Mouse (Mus musculus) c-Kit-positive CD71-positive TER-119-positive erythroid progenitor cells, embryonic 14.5 days (primary cell): Measurements from ENCODE around the gene Bcl11a.

ENCODE experiments used
- DNase-seq: peaks from one replicate; pipeline ENCODE4 v3.0.0-alpha.2; 2013; ENCODE audit warnings: low spot score

Bcl11a gene

GRCm38 (mm10) chr11:24079392-24080391 lies 1.8 kb downstream of the Bcl11a start:
- peak; percentile 66 for DNase-seq

DNA sequence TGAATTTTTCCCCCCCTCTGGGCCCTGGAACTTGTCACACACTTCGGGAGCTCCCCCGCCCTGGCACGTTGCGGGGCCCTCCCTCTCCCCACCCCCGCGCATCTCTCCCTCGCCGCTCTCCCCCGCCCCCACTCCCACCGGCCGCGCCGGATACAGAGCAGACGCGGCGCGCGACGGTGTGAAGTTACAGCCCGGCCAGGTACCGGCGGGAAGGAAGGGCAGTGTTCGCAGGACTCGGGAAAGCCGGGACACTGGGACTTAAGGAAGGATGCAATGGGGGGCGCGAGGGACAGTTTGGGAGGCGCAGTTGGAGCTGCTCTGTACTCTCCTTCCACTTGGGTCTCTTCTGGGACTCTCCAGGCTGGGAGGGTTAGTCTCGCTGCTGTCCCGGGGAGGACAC lies 2.7 kb downstream of the Bcl11a start:
- peak; percentile 68 for DNase-seq

DNA sequence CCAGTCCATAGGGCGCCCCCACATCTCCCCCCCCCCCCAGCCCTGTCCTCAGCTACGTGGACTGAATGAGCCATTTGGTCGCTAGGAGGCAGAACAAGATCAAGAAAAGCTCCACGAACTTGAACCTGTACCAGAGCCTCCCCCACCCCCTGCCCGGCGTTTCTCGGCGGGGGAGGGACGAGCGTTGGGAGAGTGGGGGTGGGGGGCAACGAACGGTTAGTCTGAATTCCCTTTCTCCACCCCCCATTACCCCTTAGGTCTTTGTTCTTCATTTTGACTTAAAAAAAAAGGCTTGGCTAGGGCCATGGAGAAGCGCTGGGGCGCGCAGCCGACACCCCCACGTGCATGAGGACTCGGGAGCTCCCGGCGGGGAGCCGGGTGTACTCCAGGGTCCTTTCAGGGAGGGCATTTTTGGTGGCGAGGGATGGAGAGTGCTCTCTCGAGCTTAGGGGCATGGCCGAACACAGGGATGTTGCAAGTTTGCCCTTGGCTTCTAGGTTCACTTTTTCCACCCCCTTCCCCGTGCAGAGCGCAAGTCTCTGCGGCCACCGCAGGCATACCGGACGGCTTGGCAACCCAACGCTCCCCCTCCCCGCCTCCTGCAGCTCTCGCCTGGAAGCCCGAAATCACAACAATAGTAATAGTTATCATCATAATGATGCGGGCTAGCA lies 3.3 kb downstream of the Bcl11a start:
- peak; percentile 72 for DNase-seq

- DNase-seq: no peak
These were observed 4.0 kb downstream of the Bcl11a start for GRCm38 (mm10) chr11:24081687-24082384.

- DNase-seq: no peak
These were observed 4.7 kb downstream of the Bcl11a start for GRCm38 (mm10) chr11:24082385-24083075.

DNA sequence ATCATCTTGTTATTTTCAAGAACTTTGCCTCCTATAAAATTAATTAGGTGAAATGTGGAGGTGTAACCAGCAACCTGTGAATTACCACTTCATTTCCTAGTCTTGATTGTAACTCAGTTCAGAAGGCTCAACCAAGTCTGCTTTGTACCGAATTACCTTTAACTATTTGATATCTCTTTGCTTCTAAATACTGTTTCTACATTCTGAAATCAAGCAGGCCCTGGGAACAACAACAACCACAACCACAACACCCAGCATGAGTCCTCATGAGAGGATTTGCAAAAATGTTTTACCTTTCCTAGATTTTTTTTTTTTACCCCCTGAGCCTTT lies 5.2 kb downstream of the Bcl11a start:
- no peak for DNase-seq

DNA sequence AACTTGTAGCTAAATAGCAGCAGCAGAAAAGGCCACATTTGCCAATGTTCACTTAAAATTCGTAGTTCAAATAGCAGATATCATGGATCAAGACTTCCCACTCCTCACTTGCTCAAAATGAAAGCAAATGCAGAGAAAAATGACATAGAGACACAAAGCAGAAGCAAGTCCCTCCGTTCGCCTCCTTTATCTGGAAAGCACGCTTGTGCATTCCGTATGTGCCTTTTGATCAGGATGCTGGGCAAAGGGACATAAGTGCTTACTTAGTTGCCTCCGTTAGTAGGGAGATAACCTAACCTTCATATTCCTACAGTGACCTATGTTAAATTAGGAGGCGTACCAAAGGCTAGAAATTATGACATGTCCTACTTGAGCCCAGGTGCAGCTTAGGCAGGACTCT lies 5.6 kb downstream of the Bcl11a start:
- DNase-seq: no peak

DNA sequence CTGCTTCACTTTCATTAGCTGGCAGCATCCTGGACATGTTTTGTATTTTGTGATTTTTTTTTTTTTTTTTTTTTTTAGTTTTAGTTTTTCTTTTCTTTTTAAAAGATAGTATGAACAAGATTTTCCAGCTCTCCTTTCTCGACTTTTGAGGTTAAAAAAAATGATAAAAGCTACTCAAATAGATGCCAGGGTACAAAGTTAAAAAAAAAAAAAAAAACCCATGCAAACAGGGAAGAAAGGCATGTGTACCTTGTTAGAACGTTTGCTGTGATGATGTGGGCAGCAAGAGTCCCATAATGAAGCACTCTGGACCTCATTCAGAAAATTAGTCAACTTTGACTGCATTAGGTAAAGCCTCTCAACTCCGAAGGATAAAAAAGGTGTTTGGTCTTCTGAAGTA lies 6.2 kb downstream of the Bcl11a start:
- DNase-seq: no peak

GRCm38 (mm10) chr11:24084590-24084989 lies 6.7 kb downstream of the Bcl11a start:
- no peak for DNase-seq

GRCm38 (mm10) chr11:24085986-24086385 lies 8.1 kb downstream of the Bcl11a start:
- no peak for DNase-seq

- DNase-seq: no peak
These were observed 9.2 kb downstream of the Bcl11a start for GRCm38 (mm10) chr11:24087069-24087468.

- no peak for DNase-seq
These were observed 12.6 kb downstream of the Bcl11a start for GRCm38 (mm10) chr11:24090443-24090842.

DNA sequence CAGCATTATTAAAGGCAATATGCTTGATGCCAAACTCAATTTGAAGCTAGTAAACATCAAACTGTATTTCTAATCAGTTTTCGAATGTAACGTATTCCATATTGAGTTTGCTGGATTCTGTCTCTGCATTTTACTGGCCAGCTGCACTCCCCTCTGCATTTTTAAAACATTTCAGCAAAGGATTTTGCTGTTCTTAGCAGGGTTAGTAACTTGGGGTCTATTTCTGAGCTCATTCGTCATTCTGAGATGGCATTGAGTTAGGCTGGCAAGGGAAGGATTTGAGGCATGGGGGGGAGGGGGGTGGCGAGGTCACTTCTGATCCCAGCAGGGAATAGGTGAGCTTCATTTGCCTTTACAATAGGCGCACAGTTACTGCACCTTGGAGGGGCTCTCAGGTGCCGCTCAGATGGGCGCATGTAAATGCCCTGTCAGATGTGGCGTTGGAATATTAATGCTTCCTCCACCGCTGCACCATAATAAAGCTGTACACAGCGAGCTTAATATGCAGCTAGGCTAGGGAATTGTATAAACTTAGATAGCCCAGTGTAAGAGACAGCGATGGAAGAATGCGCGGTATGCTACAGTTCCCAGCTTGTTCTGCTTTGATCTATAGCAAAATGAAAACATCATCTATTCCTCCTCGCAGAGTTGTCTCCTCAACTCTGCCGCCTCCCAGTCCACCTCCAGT lies 13.7 kb downstream of the Bcl11a start:
- DNase-seq: no peak

- no peak for DNase-seq
These were observed 14.8 kb downstream of the Bcl11a start for GRCm38 (mm10) chr11:24092618-24093017.

- no peak for DNase-seq
These were observed 16.2 kb downstream of the Bcl11a start for GRCm38 (mm10) chr11:24094086-24094487.

DNA sequence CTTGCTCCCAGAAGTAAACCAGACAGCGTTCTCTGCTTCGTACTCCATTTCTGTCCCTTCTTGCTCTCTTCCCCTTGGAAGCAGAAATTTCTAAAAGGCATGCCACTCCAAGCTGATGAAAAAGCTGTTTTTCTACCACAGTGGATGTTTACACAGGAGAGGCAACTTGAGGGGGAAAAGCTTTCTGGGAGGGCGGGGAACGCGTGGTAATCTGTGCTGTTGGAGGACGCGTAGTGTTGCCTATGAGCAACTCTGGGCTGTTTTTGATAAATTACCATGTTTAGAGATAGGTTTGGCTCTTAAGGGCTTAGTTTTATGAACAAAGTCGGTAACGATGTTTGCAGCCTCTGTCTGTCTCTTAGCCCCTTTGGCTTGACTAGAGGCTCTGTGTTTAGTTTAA lies 17.4 kb downstream of the Bcl11a start:
- DNase-seq: no peak

- DNase-seq: no peak
These were observed 17.9 kb downstream of the Bcl11a start for GRCm38 (mm10) chr11:24095656-24096353.

DNA sequence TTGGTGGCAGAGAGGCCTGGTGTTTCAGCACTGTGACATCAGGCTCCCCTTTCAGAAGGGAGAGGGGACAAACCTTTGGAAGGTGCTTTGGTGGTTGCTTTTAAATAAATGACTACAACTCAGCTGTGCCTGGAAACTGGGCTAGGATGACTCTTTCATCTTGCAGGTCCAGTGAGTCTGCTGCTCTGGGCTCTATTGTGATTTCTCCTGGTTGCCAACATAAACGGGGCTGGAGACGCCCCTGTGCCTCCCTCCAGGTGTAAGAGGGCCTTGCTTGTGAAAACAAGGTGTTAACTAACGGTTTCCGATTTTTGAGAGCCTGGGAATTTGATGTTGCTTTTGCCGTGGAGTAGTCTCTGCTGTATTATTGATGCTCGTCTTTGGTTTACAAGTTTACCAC lies 18.6 kb downstream of the Bcl11a start:
- DNase-seq: no peak

DNA sequence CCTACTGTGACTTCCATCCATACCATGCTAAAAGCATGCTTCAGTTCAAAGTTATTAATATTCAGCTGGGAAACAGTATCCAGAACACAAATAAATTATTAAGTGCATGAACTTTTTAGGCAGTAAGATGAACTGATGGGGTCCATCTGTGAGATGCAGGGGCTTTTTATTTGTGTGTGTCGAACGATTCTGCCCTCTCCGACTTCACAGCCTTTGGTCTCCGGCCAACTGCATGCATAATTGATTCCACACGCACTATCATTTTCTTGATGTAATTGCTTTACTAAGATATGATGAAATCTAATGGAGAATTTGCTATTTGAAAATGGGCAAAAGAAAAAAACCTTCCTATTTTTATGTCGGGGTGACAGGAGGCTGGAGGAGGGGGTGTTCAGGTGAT lies 19.2 kb downstream of the Bcl11a start:
- no peak for DNase-seq

DNA sequence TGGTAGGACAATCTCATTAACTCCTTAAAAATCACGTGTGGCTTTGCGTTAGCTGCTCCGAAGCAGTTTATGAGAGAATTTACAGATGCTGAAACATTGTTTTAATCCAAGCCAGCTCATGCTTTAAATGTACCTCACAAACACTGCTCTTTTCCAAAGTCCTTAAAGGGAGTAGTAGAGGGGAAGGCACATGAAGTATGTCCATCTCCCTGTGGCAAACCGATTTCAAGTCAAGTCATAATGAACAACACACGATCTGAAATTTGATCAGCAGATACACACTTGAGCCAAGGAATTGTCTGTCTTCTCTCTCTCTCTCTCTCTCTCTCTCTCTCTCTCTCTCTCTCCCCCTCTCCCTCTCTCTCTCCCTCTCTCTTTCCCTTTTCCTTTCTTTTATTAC lies 20.2 kb downstream of the Bcl11a start:
- DNase-seq: no peak

GRCm38 (mm10) chr11:24098662-24099061 lies 20.8 kb downstream of the Bcl11a start:
- no peak for DNase-seq
